Mouse (Mus musculus): ENCODE measurements around the gene Caprin1.

The Caprin1 gene

DNA sequence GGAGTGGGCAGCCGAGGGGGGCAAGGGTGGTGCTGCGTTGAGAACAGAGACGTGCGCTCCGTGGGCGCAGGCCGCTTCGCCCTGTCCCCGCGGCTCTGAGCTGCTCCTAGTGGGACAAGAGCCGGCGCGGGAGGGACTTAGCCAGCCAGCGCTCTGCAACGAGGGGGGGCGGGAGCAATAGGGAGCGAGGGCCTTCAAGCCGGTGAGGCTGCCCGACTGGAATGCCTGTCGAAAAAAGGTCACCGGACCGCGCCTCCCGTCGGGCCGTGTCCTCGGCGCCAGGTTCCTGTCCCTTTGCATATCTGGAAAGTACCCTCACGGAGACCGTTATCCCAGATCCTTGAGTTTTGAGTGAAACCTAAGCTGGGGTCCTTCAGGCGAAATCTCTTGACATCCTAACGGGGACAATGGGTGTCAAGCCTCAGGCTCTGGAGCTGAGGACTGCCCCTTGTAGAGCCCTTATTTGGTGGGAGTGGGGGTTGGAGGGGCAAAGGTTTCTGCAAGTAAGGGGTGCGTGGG is at the start of gene Caprin1:
Caprin1 (minus strand) TSS at position 159 of the 519 bp plus-strand sequence.
- peak; percentile 96 for DNase-seq

GRCm38 (mm10) chr2:103846875-103847274 is 49.4 kb upstream of the Caprin1 start:
- no peak for DNase-seq

DNA sequence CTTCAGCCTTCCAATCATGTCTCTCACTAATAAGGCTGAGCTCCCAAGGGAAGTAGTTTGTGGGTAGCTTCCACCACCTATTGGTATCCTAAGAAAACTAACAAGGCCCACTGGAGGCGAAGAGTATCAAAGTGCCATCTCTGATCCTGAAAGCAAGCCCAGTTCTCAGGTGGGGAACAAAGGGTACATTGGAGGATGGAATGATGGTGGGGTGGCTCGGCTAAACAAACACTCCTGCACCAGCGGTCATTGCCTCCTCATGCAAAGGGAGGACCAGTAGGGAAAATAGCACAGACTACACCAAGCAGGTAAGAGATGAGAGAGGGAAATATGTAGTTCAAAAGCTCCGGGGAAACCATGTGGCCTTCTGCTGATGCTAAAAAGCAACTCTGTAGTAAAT is 48.8 kb upstream of the Caprin1 start:
- no peak for DNase-seq

DNA sequence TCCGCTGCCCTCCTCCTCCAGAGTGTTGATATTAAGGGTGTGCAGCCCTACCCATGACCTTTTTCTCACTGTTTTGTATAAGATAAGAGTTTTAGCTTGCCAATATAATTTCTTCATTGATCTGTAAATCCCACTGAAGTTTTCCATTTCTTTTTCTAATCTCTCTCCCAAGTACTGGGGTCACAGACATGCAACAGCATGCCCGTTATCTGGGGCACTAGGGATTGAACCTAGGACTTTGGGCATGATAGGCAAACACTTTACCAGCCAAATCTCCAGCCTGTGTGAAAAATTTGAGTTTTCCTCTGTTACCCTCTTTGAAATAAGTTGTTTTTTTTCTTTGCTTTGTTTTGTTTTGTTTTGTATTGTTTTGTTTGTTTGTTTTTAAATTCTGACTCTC is 46.6 kb upstream of the Caprin1 start:
- no peak for DNase-seq

- DNase-seq, result no peak
These were observed 45.9 kb upstream of the Caprin1 start for GRCm38 (mm10) chr2:103843321-103843720.

GRCm38 (mm10) chr2:103842299-103842698 is 44.9 kb upstream of the Caprin1 start:
- DNase-seq, result no peak

- no peak for DNase-seq
These were observed 41.0 kb upstream of the Caprin1 start for GRCm38 (mm10) chr2:103838483-103838882.

DNA sequence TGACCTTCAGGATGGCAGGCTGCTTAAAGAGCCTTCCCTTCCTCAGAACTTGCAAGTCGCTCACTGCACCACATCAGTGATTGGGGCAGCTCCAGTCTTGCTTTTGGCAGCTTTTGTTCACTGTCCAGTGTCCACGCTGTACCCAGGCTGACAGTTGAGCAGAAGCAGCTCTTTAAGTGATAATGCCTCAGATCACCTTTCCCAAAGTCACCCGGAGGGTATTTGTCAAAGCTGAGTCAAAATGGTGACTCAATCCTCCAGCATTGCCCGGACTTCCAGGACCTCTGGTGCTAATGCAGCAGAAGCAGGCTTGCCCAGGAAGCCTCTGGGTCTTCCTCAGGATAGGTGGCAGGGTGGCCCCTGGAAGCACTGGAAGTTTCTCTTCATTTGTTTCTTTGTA is 39.7 kb upstream of the Caprin1 start:
- no peak for DNase-seq

GRCm38 (mm10) chr2:103835614-103836395 is 38.4 kb upstream of the Caprin1 start:
- no peak for DNase-seq

DNA sequence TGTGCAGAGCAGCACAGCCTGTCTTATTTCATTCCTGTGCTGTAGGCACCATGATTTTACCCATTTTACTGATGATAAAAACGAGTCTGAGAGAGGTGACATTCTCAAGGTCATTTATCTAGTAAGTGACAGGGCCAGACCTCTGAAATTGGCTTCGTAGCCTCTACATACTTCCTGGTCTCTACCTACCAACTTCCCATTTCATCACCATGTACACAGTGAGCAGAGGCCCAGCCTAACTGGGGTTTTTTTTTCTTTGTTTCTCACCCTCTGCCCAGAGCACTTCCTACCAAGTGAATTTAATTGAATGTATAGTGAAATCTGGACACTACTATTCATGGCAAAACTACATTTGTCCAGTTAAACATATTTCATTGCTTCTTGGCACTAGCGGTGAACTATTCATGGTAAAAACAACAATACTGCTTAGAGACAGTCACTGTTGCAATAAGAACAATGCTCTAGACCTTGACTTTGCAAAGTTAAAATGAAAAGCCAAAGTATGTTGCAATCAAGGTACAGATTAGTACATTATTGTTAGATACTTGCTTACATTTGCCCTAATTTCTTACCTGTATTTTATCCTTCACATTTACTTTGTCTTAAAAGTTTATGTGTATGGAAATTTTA is 36.5 kb upstream of the Caprin1 start:
- no peak for DNase-seq

GRCm38 (mm10) chr2:103832899-103833298 is 35.5 kb upstream of the Caprin1 start:
- DNase-seq, result no peak

- no peak for DNase-seq
These were observed 31.5 kb upstream of the Caprin1 start for GRCm38 (mm10) chr2:103828900-103829299.

GRCm38 (mm10) chr2:103824916-103825315 is 27.5 kb upstream of the Caprin1 start:
- DNase-seq, result no peak

DNA sequence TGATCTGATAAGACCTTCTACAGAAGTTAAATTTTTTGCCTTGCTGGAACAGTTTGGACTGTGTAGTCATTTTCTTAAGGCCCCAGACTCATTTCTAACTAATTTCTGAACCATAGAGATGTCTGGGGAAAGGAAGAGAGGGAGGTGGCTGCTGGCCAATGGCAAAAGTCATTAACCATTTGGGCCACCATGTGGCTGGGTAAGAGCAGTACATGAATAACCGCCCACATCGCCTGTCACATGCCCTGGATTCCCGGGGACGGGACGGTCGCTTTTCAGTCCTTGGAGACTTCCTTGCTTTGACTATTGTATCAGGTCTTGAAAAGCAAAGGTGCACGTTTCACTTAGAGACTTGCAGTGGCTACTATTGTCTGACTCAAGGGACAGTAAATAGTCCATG is 25.1 kb upstream of the Caprin1 start:
- DNase-seq, result no peak

DNA sequence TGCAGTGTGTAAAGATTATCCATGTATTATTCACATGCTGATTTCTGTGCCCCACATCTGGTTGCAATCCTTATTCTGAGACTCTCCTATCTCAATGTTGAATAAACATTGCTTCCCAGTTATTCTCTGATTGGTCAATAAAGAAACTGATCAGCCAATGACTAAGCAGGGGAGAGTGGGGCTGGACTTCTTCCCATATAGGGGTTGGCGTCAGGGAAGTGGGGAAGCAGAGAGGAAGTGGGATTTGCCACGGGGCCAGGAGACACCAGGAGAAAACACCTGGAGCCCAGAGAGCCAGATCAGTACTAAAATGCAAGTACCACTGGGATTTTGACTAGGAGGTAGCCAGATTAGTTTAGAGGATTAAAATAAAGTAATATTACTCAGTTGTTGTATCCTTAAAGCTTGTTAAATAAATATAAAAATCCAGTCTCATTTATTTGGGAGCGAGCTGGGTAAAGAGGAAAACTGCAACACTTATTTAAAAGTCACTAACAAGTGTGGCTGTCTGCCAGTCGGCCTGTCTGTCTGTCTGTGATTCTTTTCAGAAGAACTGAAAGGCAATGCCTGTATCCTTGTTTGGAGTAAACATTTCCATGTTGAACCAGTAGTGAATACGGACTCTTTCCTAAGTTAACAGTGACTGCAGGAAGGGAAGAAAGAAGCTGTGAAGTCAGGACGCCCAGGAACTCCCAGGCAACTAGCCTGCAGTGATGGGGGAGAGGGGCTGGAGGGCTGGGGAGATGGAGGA is 19.9 kb upstream of the Caprin1 start:
- no peak for DNase-seq

- no peak for DNase-seq
These were observed 18.5 kb upstream of the Caprin1 start for GRCm38 (mm10) chr2:103815976-103816375.

DNA sequence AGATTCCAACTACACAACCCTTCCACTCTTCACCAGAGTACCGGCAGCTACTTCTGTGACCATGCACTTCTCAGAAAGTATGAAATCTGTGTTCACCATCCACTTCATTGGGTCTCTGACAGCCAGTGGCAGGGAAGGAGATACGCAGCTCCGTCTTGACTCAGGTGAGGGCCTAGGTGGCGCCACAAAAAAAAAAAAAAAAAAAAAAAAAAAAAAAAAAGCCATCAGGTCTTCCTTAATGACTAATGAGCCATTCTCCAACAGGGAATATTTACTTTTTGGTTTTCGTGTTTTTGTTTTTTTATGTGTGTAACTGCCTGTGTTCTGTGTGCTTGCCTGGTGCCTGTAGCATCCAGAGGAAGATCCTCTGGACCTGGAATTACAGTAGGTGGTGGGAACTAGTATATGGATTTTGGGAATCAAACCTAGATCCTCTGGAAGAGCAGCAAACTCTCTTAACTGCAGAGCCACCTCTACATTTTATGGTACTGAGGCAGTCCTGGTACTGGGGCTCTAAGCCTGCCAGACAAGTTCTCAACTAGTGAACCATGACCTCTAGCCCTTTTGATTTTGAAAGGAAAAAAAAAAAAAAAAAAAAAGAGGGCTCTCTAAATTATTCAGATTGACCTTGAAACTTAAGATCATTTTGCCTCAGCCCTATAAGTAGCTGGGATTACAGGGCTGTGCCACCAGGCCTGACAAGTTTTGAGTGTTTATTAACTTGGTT is 14.2 kb upstream of the Caprin1 start:
- no peak for DNase-seq

DNA sequence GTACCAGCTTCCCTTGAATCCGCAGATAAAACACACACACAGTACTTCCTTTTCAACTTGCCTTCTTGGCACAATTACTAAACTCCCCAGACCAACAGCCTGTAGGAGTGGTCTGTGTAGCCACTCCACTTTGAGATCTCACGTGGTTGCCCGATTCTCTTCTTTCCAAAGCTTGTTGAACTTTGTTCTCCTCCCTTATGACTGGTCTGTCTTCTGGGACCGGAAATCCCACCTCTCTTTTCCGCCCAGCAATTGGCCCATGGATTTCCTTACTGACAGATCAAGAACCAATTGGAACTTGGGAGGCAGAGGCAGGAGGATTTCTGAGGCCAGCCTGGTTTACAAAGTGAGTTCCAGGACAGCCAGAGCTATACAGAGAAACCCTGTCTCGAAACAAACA is 13.0 kb upstream of the Caprin1 start:
- DNase-seq, result peak; percentile 48

DNA sequence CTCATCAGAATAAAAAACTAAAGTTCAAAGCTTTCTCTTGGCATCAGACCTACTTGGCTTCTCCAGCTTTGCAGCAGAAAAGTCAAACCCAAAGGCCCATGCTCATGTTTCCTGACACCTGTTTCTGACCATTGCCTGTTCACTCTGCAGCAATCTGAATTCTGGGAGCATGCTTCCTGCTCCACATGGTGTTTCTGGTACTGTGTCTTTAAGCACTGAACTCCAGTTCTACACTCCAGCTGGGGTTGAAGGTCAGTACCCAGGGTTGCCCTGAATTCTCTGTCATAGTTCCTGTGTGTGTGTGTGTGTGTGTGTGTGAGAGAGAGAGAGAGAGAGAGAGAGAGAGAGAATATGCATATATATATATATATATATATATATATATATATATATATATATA is 11.0 kb upstream of the Caprin1 start:
- peak; percentile 33 for DNase-seq

GRCm38 (mm10) chr2:103803770-103804530 is 6.5 kb upstream of the Caprin1 start:
- no peak for DNase-seq

DNA sequence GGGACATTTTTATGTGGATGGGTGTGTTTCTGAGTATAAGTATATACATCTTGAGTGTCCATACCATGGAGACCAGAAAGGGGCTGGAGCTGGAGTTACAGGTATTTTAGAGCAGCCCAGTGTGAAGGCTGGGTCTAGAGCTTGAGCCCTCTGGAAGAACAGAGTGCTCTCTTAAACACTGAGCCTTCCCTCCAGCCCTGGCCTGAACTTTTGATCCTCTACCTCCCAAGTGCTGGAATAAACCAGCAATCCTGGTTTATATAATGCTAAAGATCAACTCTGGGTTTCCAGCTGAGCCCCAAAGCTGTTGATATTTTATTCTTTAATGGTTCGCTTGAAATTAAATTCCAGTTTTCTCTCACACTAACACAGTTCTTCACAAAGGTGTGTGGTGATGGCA is 5.0 kb upstream of the Caprin1 start:
- no peak for DNase-seq

- peak; percentile 87 for DNase-seq
These were observed 485 bp downstream of the Caprin1 start for GRCm38 (mm10) chr2:103796861-103797466.

Measured in kidney, adult 11 months (tissue).